Mouse (Mus musculus) neural tube, embryonic 14.5 days (tissue): ENCODE measurements around the gene Ppp2r5e. TPM values are rescaled to one million over a fixed set of nuclear protein-coding genes. Genes with fewer than 3 reads are reported as not detected.

ENCODE experiments used
- ATAC-seq: fragments of 200-750 bp; cut with Nextera tagmentation; 2 replicates; pipeline ENCODE4 v1.8.0; 2017; ENCODE audit warnings: low read depth, mild to moderate bottlenecking, moderate TSS enrichment, moderate library complexity
- H3K27ac ChIP-seq: fragments of 300-500 bp; sonication (generic); 2 replicates; pipeline ENCODE4 v1.5.1; 2014; ENCODE audit warnings: low read depth, mild to moderate bottlenecking, control low read depth, low read length, moderate library complexity, mixed read lengths
- H3K27me3 ChIP-seq: fragments of 300-500 bp; sonication (generic); 2 replicates; pipeline ENCODE4 v1.6.1; 2014; ENCODE audit warnings: low read length; ENCODE audit not compliant: control insufficient read depth, insufficient read depth
- H3K36me3 ChIP-seq: fragments of 300-500 bp; sonication (generic); 2 replicates; pipeline ENCODE4 v1.6.1; 2014; ENCODE audit warnings: low read length, mixed read lengths; ENCODE audit not compliant: control insufficient read depth, insufficient read depth
- H3K4me1 ChIP-seq: fragments of 300-500 bp; sonication (generic); 2 replicates; pipeline ENCODE4 v1.6.1; 2014; ENCODE audit warnings: low read length; ENCODE audit not compliant: control insufficient read depth, insufficient read depth
- H3K4me2 ChIP-seq: fragments of 300-500 bp; sonication (generic); 2 replicates; pipeline ENCODE4 v1.6.1; 2014; ENCODE audit warnings: mild to moderate bottlenecking, low read depth, low read length, control low read depth
- H3K4me3 ChIP-seq: fragments of 300-500 bp; sonication (generic); 2 replicates; pipeline ENCODE4 v1.5.1; 2014; ENCODE audit warnings: low read depth, low read length, control low read depth, mixed read lengths
- H3K9ac ChIP-seq: fragments of 300-500 bp; sonication (generic); replicated peaks from 2 replicates; pipeline ENCODE4 v1.6.1; 2014; ENCODE audit warnings: low read depth, mild to moderate bottlenecking, control low read depth, low read length, mixed read lengths
- H3K9me3 ChIP-seq: fragments of 300-500 bp; sonication (generic); 2 replicates; pipeline ENCODE4 v1.6.1; 2016; ENCODE audit warnings: low read length; ENCODE audit not compliant: control insufficient read depth
- WGBS: fragments of 180-500 bp; shearing (Covaris S2); extraction: QIAGEN DNeasy Blood & Tissue Kit; methylation state at CpG from one replicate; pipeline ENCODE4 v1.1.7; 2014; 5-methylcytosine and 5-hydroxymethylcytosine counted together
- polyA plus RNA-seq: library from polyadenylated mRNA; unstranded; fragments of >200 nt; fragmentation: Nextera tagmentation; extraction: Ambion mirVana; gene quantifications from 2 replicates; pipeline ENCODE4 v1.2.1, GENCODE M21; 2014

The Ppp2r5e gene
- polyA plus RNA-seq, 1 experiment from 2014 or later = 24.2 TPM

GRCm38 (mm10) chr12:75593817-75594216, 2.2 kb downstream of the Ppp2r5e start:
- 77% methylated on average over 4 of the region's 4 CpGs for WGBS
- Histone ChIP-seq H3K4me1 (peaks cover 13% of the 10 kb centered on the region), H3K4me2 (peak overlapping the region; percentile 53; the same call in 1 of the 2 replicates), H3K9me3 (no peaks in the 10 kb centered on the region), H3K36me3 (peaks cover 9% of the 10 kb centered on the region; the same call in 1 of the 2 replicates), H3K27me3 (no peaks in the 10 kb centered on the region), H3K4me3 (0 out of 2 replicates have a peak overlapping the region, but pooled peaks have one; percentile 100), H3K27ac (no peak overlapping the region), H3K9ac (no peak overlapping the region)
- no peak for ATAC-seq

GRCm38 (mm10) chr12:75587501-75587900, 8.5 kb downstream of the Ppp2r5e start:
- no peak overlapping the region for H3K4me3 ChIP-seq
- H3K4me1 ChIP-seq = no peaks in the 10 kb centered on the region
- ATAC-seq = no peak
- H3K36me3 ChIP-seq = peaks cover 12% of the 10 kb centered on the region
- no peak overlapping the region for H3K9ac ChIP-seq
- no peak overlapping the region for H3K4me2 ChIP-seq
- no peaks in the 10 kb centered on the region for H3K27me3 ChIP-seq
- no peak overlapping the region for H3K27ac ChIP-seq
- H3K9me3 ChIP-seq = no peaks in the 10 kb centered on the region

GRCm38 (mm10) chr12:75583776-75584175, 12.3 kb downstream of the Ppp2r5e start:
- H3K9ac ChIP-seq = no peak overlapping the region
- WGBS = 79% methylated on average over 3 of the region's 3 CpGs
- no peaks in the 10 kb centered on the region for H3K9me3 ChIP-seq
- no peaks in the 10 kb centered on the region for H3K27me3 ChIP-seq
- no peak overlapping the region for H3K4me3 ChIP-seq
- no peak overlapping the region for H3K4me2 ChIP-seq
- no peaks in the 10 kb centered on the region for H3K4me1 ChIP-seq
- H3K27ac ChIP-seq = no peak overlapping the region
- ATAC-seq = no peak
- peaks cover 9% of the 10 kb centered on the region for H3K36me3 ChIP-seq

- no peaks in the 10 kb centered on the region for H3K9me3 ChIP-seq
- H3K4me3 ChIP-seq = no peak overlapping the region
- no peaks in the 10 kb centered on the region for H3K4me1 ChIP-seq
- H3K27me3 ChIP-seq = no peaks in the 10 kb centered on the region
- no peak overlapping the region for H3K4me2 ChIP-seq
- WGBS = 98% methylated on average over 2 of the region's 2 CpGs
- H3K36me3 ChIP-seq = peaks cover 4% of the 10 kb centered on the region; the same call in 1 of the 2 replicates
- H3K27ac ChIP-seq = no peak overlapping the region
- H3K9ac ChIP-seq = no peak overlapping the region
- no peak for ATAC-seq
Measured at GRCm38 (mm10) chr12:75579076-75579475, 17.0 kb downstream of the Ppp2r5e start.

GRCm38 (mm10) chr12:75577255-75577654, 18.8 kb downstream of the Ppp2r5e start:
- H3K27ac ChIP-seq = no peak overlapping the region
- H3K4me1 ChIP-seq = no peaks in the 10 kb centered on the region
- H3K9ac ChIP-seq = no peak overlapping the region
- H3K36me3 ChIP-seq = no peaks in the 10 kb centered on the region
- H3K4me3 ChIP-seq = no peak overlapping the region
- no peak overlapping the region for H3K4me2 ChIP-seq
- WGBS = 91% methylated on average over 5 of the region's 5 CpGs
- no peaks in the 10 kb centered on the region for H3K9me3 ChIP-seq
- H3K27me3 ChIP-seq = no peaks in the 10 kb centered on the region
- no peak for ATAC-seq

GRCm38 (mm10) chr12:75572271-75572670, 23.8 kb downstream of the Ppp2r5e start:
- Histone ChIP-seq H3K36me3 (no peaks in the 10 kb centered on the region), H3K4me3 (no peak overlapping the region), H3K4me2 (no peak overlapping the region), H3K4me1 (no peaks in the 10 kb centered on the region), H3K9me3 (no peaks in the 10 kb centered on the region), H3K27ac (no peak overlapping the region), H3K9ac (no peak overlapping the region), H3K27me3 (no peaks in the 10 kb centered on the region)
- ATAC-seq = no peak
- 72% methylated on average over 4 of the region's 4 CpGs for WGBS

GRCm38 (mm10) chr12:75570138-75570537, 25.9 kb downstream of the Ppp2r5e start:
- Histone ChIP-seq H3K9me3 (no peaks in the 10 kb centered on the region), H3K4me2 (no peak overlapping the region), H3K27me3 (no peaks in the 10 kb centered on the region), H3K27ac (no peak overlapping the region), H3K4me3 (no peak overlapping the region), H3K9ac (no peak overlapping the region), H3K4me1 (no peaks in the 10 kb centered on the region), H3K36me3 (no peaks in the 10 kb centered on the region)
- ATAC-seq = no peak
- WGBS = 77% methylated on average over 1 of the region's 1 CpGs

GRCm38 (mm10) chr12:75567745-75568144, 28.3 kb downstream of the Ppp2r5e start:
- H3K9me3 ChIP-seq = no peaks in the 10 kb centered on the region
- 83% methylated on average over 5 of the region's 5 CpGs for WGBS
- H3K4me2 ChIP-seq = no peak overlapping the region
- H3K9ac ChIP-seq = no peak overlapping the region
- H3K27me3 ChIP-seq = no peaks in the 10 kb centered on the region
- H3K4me3 ChIP-seq = no peak overlapping the region
- no peaks in the 10 kb centered on the region for H3K36me3 ChIP-seq
- no peak overlapping the region for H3K27ac ChIP-seq
- ATAC-seq = no peak
- no peaks in the 10 kb centered on the region for H3K4me1 ChIP-seq

- WGBS = 90% methylated on average over 5 of the region's 5 CpGs
- no peaks in the 10 kb centered on the region for H3K27me3 ChIP-seq
- no peak overlapping the region for H3K4me2 ChIP-seq
- no peak overlapping the region for H3K9ac ChIP-seq
- no peaks in the 10 kb centered on the region for H3K36me3 ChIP-seq
- H3K4me3 ChIP-seq = no peak overlapping the region
- no peak overlapping the region for H3K27ac ChIP-seq
- H3K9me3 ChIP-seq = no peaks in the 10 kb centered on the region
- no peaks in the 10 kb centered on the region for H3K4me1 ChIP-seq
- no peak for ATAC-seq
Measured at GRCm38 (mm10) chr12:75565756-75566155, 30.3 kb downstream of the Ppp2r5e start.
